Mouse (Mus musculus) left cerebral cortex, postnatal 36 days (tissue): ENCODE results near the gene Srebf2. TPM values are rescaled to one million over a fixed set of nuclear protein-coding genes. Genes with fewer than 3 reads are reported as not detected.

Experiments used
- DNase-seq, 2 experiments: peaks; one replicate each; pipeline ENCODE4 v3.0.0; 2021 to 2022; ENCODE audit warnings: low spot score in 2 of 2, mixed read lengths in 1 of 2
- intact Hi-C: fragments of 180-260 bp; cut with DNase I; formaldehyde crosslinking; loops from one replicate; pipeline ENCODE4 v1.15.1; 2025
- total RNA-seq, 2 experiments: library from RNA; stranded (reverse); gene quantifications; 2 replicates each; pipeline ENCODE4 v1.2.3; 2021

Gene Srebf2
- total RNA-seq, 2 experiments from 2014 or later = 183 to 198 TPM

DNA sequence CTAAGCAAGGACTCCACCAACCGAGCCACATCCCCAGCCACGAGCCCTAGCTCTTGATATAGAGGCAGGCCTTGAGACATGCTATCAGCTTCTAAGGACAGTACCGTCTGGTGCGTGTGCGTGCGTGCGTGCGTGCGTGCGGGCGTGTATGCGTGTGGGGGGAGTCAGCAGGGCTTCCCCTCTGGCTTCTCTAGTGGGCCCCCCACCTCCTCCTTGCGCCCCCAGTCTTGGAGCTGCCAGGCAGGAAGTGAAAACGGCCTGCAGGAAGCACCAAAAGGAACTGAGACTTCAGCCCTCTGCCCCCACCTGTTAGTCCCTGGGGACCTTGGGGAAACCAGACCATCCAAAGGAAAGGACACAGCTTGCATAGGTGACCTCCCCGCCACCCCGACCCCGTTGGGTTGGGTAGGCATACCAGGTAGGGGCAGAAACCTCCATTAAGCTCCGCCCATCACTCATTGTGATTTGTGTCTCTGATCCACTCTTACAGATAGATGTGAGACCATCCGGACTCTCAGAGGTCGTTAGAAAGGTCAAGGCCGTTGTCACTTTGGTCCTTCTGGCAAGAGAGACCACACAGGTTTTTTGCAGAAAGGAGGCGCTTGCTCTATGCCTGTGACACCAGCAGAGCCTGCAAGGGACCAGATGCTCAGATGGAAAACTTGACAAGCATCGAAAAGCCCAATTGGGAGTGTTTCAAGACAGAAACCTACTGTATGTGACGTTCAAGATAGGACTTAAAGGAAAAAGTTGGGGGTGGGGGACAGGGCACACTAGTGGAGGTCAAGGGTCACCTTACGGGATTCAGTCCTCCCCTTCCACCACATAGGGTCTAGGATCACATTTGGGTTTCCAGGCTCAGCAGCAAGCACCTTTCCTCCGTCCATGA lies 72.0 kb downstream of the Srebf2 start:
- intact Hi-C loops = no loop called here
- DNase-seq = no peak

DNA sequence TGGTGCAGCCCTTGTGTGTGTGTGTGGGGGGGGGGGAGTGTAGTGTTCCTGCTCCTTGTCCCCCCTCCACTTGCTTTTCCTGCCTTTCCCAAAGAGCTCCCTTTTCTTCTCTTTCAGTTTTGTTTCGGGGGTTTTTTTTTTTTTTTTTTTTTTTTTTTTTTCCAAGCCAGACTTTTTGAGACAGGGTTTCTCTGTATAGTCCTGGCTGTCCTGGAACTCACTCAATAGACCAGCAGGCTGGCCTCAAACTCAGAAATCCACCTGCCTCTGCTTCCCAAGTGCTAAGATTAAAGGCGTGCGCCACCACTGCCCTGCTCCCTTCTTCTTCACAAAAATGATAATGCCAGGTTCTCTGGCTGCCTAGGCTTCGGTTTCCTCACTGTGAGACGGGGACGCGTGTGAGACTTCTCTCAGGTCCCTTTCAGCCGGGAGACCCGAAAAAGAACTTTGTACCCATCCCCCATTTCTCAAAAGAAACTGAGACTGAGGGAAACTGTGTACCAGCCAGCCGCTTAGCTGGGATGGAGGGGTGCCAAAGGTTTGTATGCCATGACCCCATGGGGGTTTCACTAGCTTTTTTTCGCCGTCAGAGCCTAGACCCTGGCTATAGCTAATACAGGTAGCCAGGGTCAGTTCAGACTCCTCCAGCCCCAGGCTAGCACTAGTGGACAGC lies 73.2 kb downstream of the Srebf2 start:
- intact Hi-C loops = no loop called here
- DNase-seq = no peak

DNA sequence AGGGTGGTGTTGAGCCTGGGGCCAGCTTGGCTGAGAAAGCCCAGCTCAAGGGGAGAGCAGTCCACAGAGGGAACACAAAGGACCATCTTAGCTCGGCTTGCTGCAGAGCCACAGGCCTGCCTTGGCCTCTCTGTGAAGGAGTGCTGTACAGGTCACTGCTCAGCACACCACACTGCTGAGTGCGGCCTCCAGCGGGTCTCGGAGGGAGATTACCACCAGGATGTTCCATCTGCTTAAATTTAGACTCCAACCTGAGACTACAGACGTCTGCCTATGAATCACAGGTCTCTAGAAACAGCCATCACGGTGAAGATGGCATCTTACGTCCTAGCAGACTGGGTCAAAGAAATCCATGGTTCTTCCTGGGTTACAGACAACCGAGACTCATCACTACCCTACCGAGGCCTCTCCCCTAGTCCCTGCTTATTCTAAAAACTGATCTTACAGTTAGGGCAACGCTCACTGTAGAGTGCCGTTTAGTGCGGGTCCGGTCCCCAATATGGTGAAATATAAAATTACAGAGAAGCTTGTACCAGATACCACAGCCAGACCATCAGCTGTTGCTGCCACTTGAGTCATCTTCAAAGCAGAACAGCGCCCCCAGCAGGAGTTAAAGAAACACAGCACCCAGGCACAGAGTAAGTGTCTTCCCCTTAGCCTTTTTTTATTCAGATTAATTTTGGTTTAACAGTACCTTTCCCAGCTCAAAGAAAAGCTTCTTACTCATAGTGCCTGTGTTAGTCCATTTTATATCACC lies 74.3 kb downstream of the Srebf2 start:
- DNase-seq = no peak
- intact Hi-C loops = no loop called here

DNA sequence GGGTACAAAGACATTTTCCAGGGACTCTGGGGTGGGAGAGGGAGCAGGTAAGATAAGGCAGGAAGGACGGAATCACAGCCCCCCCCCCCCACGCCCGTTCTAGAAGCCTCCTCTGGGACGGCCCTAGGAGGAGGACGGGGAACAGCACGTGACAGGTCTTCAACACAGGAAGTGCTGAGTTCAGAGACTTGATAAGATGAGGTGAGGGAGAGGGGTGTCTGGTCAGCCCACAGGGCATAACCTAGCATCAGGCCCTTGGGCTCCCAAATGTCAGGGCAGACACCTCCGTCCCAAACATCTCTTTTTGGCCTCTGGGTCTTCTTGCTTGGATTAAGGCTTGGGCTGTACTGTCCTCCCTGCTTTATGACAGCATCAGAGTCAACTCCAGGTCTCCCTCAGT lies 76.3 kb downstream of the Srebf2 start:
- DNase-seq = no peak
- intact Hi-C loops = no loop called here

DNA sequence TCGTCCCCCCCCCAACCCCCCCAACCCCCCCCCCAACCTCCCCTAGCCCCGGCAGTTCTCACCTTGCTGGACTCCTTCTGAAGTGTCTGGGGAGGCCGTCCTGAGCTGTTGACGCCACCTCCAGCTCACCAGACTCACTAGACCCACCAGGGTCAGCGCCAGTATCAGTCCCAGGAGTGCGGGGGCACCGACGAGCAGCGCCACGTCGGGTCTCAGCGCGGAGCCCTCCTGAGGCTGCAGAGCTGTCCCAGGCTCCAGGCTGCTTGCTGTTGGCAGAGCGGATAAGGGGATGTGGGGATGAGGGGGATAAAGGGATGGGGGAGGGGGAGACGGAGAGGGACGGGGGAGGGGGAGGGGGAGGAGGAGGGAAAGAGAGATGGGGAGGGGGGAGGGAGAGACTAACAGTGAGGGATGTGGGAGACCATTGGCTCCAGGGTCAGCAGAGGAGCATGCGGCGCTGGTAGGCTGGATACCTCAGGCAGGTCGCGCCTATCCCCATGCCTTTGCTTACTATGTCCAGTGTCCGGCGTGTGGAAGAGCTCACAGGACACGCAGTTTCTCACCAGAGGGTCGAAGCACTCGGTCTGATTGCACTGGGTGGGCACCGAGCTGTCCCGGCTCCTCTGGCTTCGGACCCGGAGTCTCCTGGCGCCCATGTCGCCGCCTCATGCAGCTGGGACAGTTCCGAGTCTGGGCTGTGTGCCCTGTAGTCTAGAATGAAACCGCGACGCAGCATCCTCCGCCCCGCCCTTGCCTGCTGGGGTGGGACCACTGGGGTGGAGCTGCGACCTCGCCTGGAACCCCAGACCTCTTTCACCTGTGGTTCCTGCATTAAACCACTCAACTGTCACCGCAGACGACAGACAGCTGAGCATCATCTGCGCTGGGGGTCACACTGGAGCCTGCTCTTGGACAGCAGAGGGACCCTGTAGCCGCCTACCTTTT lies 76.9 kb downstream of the Srebf2 start, which contains the start of gene Tnfrsf13c:
Gene Tnfrsf13c (minus strand): TSS at position 713 of the 945 bp plus-strand sequence.
- no peak for DNase-seq
- intact Hi-C loops = no loop called here

DNA sequence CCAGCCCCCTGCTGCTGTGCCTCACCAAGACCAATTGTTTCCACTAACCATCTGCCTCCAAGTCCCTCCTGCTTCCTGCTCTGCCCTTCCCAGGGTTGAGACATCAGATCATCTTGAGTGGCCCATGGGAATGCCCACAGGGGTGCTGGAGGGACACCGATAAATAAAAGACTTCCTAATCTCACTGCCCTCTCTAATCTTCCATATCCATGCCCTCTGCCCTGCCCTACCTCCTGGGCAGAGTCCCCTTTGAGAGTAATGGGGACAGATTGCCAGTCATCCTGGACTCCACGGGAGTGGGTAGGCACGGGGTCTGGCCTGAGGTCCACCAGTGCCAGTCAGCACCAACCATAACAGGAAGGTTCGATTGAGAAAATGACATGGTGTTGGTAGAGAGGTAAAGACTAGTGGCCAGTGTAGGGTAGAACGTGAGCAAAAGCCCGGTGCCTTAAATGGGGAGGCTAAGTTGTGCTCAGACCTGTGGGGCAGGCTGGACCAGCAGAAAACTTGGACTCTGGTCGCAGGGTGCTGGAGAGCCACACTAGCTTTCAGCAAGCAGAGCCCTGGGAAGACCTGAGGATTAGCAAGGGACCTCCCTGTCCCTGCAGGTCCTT lies 77.7 kb downstream of the Srebf2 start:
- intact Hi-C loops = no loop called here
- no peak for DNase-seq

DNA sequence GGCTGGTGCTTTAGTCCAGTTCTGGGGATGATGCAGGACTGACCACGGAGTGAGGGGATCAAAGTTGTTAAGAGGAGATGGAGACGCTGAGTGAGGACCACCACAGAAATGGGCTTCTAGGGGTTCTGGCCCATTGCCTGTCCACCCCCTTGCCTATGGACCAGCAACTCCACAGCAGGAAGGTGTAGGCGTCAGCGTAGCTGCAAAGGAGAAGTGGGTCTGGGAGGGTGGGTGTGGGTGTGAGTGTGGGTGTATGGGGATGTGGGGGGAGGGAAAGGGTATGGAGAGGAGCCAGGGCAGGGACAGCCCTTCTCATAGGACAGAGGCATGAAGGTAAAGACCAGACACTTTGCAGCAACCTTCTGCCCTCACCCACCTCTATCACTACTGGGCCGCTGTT lies 78.8 kb downstream of the Srebf2 start:
- no peak for DNase-seq
- intact Hi-C loops = no loop called here

DNA sequence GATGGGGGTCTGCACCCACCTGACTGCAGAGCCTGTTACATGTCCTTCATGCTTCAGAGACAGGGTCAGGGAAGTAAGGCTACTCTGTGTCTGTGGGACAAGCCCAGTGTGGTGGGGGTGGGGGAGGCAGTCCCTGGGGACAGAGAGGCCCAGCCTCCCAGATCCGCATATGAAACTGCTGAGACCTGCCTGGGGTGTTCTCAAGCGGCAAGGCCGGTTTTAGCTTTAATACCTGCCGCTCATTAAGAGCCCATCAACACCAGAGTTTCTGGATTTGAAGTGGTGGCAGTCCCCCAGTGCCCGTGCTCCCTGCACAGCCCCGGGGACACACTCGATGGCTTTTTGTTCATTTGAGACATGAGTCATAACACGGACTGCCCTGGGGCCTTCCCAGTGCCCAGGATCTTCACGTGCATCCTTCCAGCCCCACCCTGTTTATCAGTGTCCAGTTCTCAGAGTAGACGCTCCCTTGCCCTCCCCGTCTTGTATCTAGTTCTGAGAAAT lies 82.6 kb downstream of the Srebf2 start:
- intact Hi-C loops = no loop called here
- no peak for DNase-seq

DNA sequence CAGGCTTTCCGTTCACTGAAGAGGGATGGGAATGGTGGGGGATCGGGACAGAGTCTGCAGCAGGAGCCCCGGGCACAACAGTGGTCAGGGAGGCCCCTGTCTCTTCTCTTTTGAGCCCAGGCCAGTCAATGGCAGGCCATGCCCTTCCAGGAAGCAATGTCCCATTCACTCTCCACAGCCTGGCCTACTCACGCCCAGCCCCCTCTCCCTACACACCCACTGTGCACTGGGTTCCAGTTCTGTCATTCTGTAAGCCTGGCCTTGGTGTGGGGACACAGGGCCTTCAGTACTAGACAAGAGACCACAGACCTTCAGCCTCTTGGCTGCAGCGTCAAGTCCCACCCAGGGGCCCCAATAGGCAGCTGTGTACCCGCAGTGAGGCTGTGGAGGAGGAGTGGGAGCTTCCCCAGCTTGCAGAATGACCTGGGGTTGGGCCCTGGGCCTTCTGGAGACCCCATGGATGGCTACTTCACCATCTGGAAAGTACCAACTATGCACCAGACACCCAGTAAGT lies 83.2 kb downstream of the Srebf2 start:
- intact Hi-C loops = no loop called here

DNA sequence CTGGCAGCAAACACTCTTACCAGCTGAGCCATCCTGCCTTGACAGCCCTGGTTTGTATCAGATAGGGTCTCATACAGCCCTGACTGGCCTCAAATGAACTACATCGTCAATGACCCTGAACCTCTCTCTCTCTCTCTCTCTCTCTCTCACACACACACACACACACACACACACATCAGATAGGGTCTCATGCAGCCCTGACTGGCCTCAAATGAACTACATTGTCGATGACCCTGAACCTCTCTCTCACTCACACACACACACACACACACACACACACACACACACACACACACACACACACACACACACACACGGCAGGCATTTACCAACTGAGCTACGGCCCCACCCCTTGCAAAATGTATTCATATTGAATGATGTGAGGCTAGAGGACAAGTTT lies 84.1 kb downstream of the Srebf2 start:
- no peak for DNase-seq
- intact Hi-C loops = no loop called here

More for the DNA sequence above, 83.2 kb downstream of the Srebf2 start:
- no peak for DNase-seq

DNA sequence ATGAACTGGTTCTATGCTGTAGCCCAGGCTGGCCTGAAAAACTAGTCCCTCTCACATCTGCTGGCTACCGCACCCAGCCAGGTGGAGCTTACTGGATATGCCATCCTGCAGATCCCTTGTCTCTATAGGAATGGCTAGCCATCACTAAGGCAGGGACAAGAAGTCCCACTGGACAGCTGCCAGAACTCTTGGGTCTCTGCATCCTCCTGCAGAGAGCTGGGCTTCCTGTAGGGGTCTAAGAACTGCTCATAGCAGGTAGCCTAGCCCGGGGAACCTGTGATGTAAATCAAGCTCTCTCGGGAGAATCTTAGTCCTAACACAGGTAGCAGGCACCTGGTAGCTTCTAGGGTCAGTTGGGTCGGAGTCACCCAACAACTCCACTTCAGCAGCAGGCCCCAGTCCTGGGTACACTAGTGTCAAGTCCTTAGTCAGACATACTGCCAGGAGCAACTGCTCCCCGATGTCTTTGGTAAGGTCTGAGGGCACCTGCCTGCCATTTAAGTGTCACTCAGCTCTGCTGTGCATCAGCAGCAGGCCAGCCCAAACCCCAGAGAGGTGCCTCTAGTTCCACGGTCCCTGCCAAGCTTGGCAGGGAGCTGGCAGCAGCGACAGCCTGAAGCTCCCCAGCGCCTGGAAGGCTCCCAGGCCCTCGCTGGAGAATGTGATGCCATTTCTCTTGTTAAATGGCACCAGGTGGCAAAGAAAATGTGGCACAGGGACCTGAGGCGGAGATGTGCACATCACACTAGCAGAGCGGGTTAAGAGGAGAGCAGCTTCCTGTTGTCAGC lies 84.8 kb downstream of the Srebf2 start:
- intact Hi-C loops = no loop called here
- DNase-seq = peak in 1 of 2 experiments; percentile 39

DNA sequence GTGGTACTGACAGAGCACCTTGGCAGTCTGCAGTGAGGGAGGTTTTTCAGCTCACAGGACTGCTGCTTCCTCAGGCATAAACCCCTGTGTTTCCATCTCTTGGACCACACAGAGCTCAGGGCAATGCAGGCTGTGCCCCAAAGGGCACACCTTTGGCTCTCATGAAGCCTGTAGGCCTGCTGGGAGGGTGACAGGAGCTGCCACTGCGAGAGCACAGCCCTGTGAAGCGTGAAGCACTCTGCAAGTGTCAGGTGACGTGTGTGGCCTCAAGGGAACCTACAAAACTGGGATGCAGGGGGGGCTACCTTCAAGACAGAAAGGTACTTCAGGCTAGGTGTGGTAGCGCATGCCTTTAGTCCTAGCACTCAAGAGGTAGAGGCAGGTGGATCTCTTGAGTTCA lies 85.7 kb downstream of the Srebf2 start:
- DNase-seq = no peak
- intact Hi-C loops = no loop called here

DNA sequence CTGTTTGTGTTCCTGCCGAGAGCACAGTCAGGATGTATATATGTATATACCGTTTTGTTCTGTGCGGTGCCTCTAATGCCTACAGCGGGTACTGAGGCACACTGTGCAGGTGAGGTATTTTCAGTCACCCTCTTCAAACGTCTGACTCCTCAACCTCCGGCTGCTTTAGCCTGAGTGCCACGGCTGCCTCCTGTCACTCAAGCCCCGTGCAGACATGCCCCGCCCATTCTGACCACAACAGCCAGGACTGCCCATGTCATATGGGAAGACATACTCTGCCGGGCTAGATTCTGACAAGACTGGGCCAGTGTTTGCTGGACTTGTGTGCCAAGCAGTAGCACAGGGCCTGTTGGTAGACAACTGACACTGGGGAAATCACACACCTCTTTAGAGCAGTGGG lies 88.7 kb downstream of the Srebf2 start:
- intact Hi-C loops = loop anchor here (1.0 to 5.0 kb wide), 3 partner anchors 96 to 171 kb away; no protein-coding TSS in a partner anchor
- DNase-seq = no peak

DNA sequence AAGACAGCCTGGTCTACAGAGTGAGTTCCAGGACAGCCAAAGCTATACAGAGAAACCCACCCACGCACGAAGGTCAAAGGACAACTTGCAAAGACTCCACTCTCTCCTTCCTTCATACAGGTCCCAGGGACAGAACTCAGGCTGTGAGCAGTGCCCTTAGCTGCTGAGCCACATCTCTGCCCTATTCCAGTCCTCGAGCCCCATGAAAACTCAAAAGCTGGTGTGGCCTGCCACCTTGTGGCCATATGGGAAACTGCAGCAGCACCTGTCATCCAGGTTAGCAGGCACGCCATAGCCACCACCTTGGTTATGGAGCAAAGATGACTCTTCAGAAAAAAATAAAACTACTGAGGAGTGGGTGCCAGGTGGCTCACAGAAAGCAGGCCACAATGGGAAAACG lies 89.6 kb downstream of the Srebf2 start:
- intact Hi-C loops = loop anchor here (1.0 to 5.0 kb wide), 3 partner anchors 97 to 172 kb away; no protein-coding TSS in a partner anchor
- peak; percentile 80 to 83 for DNase-seq

DNA sequence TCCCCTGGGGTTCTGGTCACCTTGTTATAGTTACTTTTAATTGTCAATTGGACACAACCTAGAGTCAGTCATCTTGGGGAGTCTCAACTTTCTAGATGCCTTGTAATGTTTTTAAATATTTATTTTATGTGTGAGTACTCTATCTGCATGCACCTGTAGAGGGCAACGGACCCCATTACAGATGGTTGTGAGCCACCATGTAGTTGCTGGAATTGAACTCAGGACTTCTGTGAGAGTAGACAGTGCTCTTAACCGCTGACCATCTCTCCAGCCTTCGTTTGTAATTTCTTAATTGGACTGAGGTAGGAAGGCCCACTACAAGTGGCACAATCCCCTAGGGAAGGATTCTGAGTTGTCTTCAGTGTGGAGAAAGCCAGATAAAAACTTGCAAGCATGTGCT lies 96.3 kb downstream of the Srebf2 start:
- intact Hi-C loops = no loop called here
- no peak for DNase-seq

DNA sequence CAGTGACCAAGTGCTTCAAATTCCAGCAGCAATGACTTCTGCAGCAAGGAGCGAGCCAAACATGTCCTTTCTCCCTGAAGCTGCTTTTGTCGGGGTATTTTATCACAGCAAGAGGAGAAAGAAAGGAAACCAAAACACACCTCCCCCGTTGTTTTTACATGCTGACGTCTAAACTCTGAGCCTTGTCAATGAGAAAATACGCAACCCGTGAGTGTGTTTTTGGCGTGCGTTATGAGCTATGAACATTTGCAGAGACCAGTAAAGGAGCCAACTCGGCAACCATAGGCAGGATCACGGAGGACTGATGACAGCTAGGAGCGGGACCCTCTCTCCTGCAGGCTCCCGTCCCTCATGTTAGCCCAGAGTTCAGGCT lies 96.7 kb downstream of the Srebf2 start:
- DNase-seq = no peak
- intact Hi-C loops = no loop called here

DNA sequence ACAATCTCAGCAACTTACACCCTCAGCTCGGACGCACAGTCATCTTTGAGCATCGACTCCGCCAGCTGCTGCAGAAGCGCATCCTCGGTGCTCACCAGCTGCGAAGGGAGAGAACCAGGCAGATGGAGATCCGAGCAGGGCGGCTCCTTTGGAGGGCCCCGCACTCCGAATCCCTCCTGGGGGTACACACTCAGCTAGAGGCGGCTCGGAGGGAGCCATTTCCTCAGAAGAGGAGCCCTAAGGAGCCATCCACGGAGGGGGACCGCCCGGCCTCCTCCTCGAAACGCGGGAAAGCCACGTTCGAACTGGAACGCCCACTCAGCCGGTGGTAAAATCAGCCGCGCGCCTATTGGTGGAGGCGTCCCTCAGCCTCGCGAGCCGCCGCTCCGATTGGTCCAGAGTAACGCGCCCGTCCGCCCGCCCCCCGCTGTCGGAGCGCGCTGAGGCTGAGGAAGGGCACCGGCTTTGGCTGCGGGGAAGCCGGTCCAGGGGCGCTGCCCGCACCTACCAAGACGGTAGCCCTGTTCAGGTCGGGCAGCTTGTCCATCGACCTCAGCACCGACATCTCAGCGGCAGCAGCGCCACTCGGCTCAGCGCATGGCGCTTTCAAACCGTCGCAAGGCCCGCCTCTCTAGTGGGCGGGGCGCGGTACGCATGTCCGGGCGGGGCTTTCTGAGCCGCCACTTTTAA lies 97.3 kb downstream of the Srebf2 start, which contains the start of gene Cenpm:
Gene Cenpm (minus strand): TSS at position 634 of the 690 bp plus-strand sequence.
- DNase-seq = peak; percentile 94
- intact Hi-C loops = no loop called here
